Mouse (Mus musculus): Measurements from ENCODE around the gene Atg16l1.

The Atg16l1 gene

DNA sequence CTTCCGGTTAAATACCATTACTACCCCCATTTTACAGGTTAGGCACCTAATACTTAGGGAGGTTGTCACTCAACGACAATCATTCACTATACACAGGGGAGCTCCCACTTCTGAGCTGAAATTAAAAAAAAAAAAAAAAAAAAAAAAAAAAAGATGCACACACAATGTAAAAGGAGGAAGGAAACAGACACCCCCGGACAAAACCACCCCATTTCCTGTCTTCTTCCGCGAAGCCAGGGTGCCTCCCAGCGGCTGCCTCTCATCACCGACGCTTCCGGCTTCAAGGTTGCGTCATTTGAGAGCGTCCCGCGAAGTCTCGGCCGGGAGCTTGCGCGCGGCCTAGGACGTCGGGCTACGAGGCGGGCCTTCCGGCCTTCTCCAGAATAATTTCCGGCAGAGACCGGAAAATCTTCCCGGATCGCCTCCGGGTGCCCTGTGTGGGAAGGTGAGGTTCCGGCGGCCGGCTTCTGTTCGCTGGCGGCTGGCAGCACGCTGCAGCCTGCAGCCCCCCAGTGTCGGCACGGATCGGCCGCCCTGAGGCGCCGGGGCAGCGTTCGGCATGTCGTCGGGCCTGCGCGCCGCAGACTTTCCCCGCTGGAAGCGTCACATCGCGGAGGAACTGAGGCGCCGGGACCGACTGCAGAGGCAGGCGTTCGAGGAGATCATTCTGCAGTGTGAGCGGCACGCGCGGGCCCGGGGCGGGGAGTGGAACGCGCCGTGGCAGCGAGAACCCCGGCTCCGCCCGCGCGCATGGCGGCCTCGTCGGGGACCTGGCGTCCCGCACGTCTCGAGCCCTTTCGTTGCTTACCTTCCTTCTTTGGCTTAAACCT, at the start of gene Atg16l1:
TSS of gene Atg16l1 (plus strand) at position 230 of the 830 bp plus-strand sequence.
- DNase-seq (ENCODE audit: low spot score in 2 of 2), result peak; percentile 94 to 96

DNA sequence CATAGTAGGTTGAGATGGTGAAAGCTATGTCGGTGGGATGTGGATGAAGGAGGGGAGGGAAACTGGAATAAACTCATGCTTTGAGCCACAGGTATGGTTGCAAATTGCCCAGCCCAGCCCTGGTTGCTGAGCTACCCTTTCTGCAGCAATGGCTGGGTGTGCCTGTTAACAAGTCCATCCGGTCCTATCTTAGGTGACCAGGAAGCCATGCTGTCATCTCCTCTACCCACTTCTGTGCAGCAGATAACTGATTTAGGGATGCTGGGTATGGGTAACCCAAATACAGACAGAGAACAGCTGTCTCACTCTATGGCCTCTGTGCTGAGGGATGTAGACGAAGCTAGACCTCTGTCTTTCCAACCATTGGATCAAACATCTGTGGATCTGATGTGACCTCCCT, 49.3 kb upstream of the Atg16l1 start:
- no peak for DNase-seq (ENCODE audit: low spot score in 2 of 2)

DNA sequence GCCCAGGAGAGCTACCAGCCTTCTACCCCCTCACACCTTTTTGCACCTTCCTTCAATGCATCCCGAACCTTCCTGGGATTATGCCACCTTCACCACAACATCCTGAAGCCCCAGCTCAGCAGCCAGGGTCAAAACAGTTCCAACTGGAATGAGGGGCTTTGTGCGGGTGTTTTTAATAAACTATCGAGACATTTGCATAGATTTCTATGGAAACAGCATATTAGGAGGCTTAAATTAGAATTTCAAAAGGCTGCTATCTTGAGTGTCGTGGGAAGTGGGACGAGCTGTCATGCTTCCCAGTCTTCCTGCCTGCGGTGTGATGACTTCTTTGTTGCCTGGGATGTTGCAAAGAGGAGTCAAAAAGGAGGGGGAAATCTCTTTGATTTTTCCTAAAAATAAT, 46.6 kb upstream of the Atg16l1 start:
- peak; percentile 61 to 80 for DNase-seq (ENCODE audit: low spot score in 2 of 2)

DNA sequence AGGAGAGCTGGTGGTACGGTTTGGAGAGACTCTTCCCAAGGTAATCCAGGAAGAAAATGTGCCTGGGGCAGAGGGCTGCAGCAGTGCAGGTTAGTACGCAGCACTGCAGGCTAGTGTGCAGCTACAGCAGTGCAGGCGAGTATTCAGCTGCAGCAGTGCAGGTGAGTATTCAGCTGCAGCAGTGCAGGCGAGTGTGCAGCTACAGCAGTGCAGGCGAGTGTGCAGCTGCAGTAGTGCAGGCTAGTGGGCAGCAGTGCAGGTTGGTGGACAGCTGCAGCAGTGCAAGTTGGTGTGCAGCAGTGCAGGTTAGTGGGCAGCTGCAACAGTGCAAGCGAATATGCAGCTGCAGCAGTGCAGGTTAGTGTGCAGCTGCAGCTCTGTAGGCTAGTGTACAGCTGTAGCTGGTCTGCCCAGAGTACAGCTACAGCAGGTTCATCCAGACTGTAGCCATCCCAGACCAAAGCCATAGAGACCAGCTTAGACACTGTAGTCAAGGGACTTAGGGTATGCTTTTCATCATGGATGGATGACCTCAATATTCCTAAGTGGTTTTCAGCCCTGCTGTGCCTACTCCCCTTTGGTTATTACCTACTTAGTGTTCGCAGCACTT, 45.9 kb upstream of the Atg16l1 start:
- DNase-seq (ENCODE audit: low spot score in 2 of 2), result no peak

DNA sequence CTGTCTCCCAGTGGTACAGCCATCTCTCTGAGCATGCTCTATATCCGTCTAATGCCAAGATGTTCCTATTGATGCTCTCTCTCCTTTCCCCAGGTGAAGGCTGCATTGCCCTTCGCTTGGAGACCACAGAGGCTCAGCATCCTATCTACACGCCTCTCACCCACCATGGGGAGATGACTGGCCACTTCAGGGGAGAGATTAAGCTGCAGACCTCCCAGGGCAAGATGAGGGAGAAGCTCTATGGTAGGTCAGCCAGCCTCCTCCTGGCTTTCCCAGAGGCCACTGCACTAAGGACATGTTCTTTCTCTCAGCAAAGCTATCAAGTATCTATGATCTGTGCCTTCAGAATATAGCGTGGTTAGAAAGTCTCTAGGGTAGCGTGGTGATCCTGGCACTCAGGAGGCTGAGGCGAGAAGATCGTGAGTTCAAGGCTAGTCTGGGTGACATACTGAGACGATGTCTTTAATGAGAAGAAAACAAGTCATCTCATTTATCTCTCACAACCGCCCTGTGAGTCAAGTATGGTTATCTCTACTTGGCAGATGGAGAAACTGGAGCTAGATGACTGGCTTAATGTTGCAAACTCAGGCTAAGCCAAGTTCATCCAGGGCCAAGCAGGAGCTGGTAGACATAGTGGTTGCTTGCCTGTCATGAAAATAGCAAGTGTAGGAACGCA, 43.6 kb upstream of the Atg16l1 start:
- no peak for DNase-seq (ENCODE audit: low spot score in 2 of 2)

DNA sequence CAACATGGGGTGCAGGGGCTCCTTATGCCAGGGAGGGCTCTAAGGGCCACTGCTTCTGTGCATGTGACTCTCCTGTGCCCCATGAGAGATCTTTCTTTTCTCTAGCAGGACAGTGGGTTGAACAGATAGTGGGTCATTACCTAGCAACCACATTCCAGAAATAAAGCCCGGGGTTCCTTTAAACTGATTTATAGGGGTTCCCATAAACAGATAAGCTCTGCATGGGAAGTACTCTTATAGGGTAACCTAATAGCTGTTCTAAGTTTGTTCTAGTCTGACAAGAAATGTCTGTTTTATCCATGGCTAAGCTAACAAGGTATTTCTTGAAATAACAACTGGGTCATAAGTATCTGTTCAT, 43.1 kb upstream of the Atg16l1 start:
- DNase-seq (ENCODE audit: low spot score in 2 of 2), result no peak

DNA sequence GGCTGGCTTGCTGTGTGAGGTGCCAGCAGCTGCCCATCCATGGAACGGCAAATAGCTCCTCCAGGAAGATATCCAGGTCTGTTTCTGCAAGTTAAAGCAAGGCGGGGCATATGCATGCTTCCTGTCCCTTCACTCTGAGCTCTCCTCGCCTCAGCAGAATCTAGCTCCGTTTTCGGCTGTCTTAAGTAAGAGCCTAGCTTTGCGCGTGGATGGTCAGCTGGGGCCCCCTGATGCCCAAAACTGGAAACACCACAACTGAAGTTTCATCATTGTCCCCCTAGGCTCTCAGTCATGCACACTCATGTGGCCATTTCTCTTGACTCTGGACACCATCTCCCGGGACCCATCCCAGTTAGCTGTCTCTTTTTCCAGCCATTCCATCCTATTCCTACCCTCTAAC, 34.3 kb upstream of the Atg16l1 start:
- peak; percentile 33 to 59 for DNase-seq (ENCODE audit: low spot score in 2 of 2)

DNA sequence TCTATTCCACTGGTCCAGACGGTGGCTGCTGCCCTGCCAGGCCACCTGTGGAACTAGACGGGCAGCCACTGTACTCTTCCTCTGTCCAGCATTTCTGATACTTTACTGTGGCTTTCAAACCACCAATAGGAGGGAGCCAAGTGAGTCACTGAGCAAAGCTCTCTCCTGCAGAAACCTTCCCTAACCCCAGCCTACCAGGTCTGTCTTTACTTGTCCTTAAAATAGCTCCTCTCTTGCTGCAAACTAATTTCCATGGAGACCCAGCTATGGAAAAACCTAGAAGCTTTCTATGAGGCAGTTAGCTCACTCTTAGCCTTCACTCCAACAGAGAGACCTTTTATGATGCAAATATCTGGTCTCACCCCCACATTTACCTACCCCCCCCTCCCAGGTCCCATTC, 33.6 kb upstream of the Atg16l1 start:
- no peak for DNase-seq (ENCODE audit: low spot score in 2 of 2)

DNA sequence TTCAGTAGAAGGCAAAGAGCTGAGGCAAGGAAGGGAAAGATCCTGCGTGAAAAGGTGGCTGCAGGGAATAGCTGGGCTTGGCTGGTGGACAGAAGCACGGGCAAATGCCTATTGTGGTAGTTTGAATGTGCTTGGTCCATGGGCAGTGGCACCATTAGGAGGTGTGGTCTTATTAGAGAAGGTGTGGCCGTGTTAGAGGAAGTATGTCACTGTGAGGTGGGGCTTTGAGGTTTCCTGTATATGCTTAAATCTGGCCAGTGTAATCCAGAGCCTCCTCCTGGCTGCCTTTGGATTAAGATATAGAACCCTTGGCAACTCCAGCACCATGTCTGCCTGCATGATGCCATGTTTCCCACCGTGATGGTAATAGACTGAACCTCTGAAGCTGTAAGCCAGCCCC, 32.3 kb upstream of the Atg16l1 start:
- no peak for DNase-seq (ENCODE audit: low spot score in 2 of 2)

DNA sequence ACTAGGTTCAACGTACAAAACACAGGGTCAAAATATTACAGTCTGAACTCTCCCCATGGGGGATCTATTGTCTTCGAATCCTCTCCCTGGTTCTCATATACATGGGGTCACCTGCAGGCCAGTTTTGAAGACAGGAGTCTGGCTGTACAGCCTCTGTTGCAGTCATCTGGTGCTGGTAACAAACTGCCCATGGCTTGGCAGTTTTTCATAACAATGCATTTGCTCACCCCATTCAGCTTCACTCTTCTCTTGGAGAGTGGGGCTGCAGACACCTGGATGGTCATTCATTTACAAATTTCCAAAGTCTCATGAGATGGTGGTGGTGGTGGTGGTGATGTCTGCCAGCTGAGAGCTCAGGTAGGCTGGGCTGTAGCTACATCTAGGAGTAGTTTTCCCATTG, 26.6 kb upstream of the Atg16l1 start:
- no peak for DNase-seq (ENCODE audit: low spot score in 2 of 2)

DNA sequence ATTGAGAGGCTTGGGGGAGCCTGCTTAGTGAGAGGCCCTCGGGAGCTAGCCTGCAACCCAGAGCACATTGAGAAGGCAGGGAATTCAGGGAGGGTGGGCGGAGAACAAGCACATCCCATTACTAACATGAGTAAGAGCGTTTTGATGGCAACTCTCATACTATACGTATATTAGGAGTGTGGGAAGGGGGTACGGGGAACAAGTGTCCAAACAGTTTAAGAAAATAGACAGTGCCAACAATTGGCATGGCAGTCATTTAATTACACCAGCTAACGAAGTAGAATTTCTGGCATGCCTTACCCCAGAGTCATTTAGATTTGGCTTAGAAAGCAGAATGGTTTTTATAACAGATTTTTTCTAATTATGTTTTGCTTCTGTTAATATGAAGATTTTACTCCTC, 25.8 kb upstream of the Atg16l1 start:
- no peak for DNase-seq (ENCODE audit: low spot score in 2 of 2)

DNA sequence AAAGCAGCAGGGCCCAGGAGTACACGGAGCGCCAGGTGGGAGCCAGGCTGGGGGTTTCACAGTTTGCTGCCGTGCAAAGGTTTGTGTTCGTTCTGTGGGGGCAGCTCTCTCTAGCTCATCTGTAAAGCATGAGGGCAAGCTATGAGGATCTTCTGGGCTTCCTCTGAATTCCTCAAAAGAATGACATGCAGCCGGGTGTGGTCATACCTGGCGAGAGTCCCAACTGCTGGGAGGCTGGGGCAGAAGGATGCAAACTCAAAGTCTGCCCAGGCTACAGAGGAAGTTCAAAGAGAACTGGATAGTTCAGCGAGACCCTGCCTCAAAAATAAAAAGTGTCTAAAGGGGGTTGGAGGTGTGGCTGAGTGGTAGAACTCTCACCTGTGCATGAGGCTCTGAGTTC, 25.4 kb upstream of the Atg16l1 start:
- no peak for DNase-seq (ENCODE audit: low spot score in 2 of 2)

DNA sequence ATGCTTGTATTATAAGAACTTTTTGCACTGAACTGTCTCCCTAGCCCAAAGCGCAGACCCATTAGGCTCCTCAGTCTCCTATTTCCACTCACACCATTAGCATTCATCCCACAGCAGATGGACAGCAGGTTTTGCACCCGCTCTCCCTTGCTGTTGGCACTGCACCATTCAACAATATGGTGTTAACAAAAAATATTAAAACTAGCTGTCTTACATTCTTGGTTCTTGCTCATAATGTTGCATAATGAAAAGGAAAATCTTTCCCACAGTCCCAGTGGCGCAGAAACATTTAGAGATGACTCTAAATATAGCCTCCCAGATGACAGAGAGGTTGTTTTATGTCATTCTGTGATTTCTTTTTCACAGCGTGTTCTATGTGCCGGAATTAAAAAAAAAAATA, 22.5 kb upstream of the Atg16l1 start:
- DNase-seq (ENCODE audit: low spot score in 2 of 2), result peak; percentile 36 to 56

DNA sequence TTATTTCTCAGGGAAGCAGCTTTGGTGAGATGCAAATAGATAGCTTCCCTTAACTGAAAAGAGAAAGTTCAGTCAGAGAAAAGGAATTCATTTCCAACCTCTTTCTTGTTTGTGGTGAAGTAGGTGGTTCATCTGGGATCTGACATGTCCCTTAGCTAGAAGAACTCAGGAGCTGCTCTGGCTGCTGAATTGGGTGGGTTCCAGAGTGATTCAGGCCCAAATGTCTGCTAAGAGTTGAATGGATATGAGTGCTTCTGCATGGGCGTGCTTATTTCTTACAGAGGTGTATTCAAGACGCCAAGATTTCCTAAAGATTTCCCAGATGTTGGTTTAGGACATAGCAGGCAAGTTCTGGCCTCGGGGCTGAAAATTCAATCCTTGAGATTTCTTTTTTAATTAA, 21.5 kb upstream of the Atg16l1 start:
- no peak for DNase-seq (ENCODE audit: low spot score in 2 of 2)

DNA sequence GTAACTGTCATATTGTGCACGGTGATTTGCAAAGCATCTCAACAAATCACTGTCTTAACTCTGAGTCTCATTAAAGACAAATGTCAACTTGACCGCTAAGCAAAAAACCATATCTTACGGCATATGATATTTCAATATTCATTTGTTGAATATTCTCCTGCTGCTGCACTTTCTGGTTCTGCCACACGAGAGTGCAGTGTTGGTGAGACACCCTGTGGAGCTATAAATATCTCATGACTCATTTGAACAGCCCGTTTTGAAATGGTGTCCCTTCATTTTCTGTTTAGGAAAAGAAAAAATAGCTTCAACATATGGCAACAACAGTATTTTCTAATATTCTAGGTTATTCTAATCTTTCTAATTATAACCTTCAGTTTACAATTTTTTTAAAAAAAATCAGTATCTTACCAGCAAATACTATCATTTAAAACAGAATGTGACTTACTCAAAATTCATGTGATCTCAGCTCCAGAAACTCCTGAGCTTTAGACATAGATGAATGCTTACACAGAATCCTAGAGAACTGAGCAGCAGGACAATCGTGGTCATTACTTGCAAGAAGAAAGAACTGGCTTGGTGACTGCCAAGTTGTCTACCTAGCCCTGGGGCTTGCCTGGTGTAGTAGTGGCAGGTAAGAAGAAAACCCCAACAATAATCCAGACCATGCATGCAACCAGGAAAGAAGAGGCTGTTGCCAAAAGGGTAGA, 14.9 kb upstream of the Atg16l1 start:
- DNase-seq (ENCODE audit: low spot score in 2 of 2), result no peak

DNA sequence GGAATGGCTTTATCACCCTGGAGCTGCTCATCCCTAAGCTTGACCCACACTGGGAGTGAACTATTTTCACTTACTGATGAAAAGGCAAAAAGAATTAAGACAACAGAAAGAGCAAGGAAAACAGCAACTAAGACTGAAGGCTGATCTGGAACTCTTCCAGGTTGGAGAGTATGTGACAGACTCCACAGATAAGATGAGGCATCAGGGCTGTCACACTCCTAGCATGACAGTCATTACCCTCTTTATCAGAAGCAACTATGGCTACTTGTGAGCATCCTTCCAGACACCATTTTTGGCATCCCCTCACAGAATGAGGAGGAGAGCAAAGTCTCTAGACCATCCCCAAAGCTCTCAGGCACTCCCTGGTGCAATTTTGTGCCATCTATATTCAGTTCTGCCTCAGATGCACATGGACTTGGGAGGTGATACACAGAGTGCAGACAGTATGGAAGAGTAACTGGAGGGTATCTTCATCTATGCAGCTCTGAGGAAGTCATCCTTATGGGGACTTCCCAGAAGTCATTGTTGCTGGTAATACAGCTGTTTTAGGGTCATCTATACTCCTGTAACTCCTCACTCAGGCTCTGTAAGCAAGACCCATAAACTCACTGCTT, 6.2 kb upstream of the Atg16l1 start:
- DNase-seq (ENCODE audit: low spot score in 2 of 2), result no peak

DNA sequence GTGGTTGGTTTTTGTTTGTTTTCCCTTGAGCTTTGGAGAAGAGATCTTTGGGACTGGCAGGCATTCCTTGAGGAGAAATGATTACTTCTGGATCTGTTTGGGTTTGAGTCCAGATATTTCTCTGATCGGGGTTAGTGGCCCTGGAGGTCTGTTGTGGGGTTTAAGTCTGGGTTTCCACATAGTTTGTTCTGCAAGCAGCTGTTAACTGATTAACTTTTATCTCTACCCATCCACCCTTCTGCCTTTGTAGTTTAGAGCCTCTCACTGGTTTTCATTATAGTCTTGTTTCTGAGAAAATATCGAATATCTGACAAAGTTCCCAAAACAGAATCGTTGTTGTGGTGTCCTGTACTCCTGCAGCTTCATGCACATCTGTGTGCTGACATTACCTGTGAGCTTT, 8.2 kb downstream of the Atg16l1 start:
- no peak for DNase-seq (ENCODE audit: low spot score in 2 of 2)

DNA sequence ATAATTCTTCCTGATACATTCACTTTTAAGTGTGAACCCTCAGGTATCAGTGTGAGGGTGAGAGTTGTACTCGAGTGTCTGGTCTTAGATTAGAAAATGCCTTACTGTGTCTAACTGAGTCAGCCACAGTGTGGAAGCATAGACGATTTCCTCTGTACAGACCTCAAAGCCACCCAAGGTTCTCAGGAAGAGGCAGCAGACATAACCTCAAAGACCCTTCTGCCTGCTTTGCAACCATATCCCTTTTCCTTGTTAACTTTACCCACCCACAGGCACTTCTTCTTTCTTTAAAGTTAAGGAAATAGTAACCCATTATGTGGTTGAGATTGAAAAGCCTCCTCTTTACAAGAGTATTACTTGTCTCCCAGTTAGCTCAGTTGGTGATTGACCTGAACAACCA, 10.1 kb downstream of the Atg16l1 start:
- DNase-seq (ENCODE audit: low spot score in 2 of 2), result no peak

DNA sequence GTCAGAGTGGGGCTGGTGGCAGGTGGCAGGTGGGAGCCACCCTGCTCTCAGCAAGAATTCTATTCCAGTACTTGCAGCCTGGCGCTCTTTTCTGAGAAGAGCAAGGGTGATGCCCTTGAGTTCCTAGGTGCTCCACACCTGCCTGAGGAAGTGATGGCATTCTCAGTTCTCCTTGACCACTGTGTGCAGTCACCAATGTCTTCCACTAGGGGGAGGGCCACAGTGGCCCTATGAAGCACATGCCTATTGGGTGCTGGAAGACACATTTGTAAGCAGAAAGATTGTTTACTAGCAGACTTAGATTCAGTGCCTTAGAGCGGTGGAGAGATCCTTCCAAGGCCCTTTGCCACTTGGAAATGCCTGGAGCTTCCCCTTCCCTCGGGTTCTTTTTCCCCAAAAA, 10.6 kb downstream of the Atg16l1 start:
- DNase-seq (ENCODE audit: low spot score in 2 of 2), result no peak

DNA sequence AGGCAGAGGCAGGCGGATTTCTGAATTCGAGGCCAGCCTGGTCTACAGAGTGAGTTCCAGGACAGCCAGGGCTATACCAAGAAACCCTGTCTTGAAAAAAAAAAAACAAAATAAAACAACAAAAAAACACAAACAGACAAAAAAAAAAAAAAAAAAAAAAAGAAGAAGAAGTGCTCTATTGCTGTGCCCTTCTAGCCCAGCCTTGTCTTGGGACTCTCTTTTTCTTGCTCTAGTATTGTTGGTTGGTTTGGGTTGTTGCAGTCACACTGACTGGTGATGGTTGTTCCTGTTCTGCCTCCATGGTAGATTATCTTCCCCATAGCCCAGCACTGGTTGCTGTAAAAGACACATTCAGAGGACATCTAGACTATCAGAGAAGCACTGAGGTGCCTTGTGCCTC, 13.6 kb downstream of the Atg16l1 start:
- no peak for DNase-seq (ENCODE audit: low spot score in 2 of 2)

DNA sequence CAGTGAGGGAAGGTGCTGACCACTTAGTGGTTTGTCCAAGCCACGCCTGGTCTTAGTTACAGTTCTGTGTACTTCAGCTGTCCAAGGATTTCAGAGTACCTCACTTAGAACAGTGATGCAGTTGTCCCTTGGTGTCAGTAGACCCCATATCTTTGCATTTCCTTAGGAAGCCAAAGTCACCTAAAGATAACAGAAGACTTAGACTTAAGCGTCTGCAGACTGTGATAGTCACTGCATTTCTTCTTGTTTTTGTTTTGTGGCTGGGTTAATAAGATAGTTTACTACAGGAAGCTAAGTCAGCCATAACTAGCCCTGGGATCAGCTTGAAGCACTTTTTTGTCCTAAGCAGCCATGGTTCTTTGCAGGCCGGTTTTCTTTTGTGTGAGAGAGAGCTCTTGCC, 14.8 kb downstream of the Atg16l1 start:
- DNase-seq (ENCODE audit: low spot score in 2 of 2), result no peak

DNA sequence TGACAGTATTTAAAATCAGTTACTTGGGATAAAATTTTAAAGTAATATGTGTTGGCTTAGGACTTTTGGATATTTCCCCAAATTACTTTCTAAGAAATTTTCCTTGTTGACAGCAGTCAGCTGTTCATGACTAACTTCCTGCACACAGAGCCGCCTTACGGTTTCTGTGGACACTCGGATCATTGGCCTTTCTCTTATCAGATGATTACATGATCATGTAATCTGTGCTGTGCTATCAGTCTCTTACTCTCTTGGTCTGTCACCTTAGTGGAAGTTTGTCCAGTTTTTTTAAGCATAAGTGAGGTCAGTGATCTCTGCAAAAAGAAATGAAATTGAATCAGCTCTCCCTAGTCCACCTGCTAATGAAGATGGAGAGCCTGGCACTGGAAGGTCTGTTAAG, 16.1 kb downstream of the Atg16l1 start:
- no peak for DNase-seq (ENCODE audit: low spot score in 2 of 2)
